Mouse (Mus musculus): ENCODE data around the gene AW146154. TPM values are rescaled to one million over a fixed set of nuclear protein-coding genes. Genes with fewer than 3 reads are reported as not detected.
"Not testable (repeated sequence)": the region's sequence is repeated elsewhere in the genome, so short reads cannot be mapped to it uniquely, and the experiment has no call there.

Gene AW146154
- polyA plus RNA-seq (2014; fragmentation: Nextera tagmentation; extraction: Ambion mirVana): 8.2 and 14.1 TPM in 2 replicates

DNA sequence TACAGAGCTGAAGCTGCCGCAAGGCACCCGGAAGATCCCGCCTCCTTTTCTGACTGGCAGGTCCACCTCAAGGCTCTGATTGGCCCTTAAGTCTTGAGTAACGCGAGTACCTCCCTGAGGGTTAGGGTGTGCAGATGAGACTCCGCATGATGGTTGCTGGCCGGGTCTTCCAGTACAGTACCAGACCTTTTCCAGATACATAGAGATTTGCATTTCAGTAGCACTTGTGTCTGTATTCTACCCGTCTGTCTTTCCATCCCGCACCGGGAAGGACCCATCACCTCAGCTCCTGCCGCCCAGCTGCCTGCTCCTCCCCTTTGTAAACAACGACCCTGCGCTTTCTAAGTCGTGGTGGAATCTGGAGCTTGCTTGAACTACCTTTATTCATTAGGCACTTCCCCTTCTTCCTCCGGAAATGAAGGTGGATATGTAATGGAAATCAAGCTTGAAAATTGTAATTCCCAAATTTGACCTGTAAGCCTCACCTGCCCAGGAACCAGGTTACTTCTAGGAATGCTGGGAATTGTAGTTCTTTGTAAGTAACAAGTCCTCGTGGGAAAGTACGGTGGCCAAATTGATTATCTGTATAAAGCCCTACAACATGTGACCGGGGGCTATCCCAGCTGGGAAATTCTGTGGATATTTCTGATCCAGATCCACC is at the start of gene AW146154, which contains the start of gene Gm20449:
Gene AW146154 (minus strand): TSS at position 502 of the 661 bp plus-strand sequence.
Gene Gm20449 (minus strand): TSS at position 29 of the 661 bp plus-strand sequence.
- H3K9ac ChIP-seq (replicated peaks; ENCODE audit: low read length): peak within 1 kb of the TSS; percentile 62
- no peaks in the 10 kb centered on the region for H3K4me1 ChIP-seq (ENCODE audit: control insufficient read depth, insufficient read depth, low read length)
- under 1% methylated on average over 18 of the region's 18 CpGs for WGBS
- no peaks in the 10 kb centered on the region for H3K36me3 ChIP-seq (replicated peaks; ENCODE audit: control insufficient read depth, insufficient read depth, low read depth, low read length)
- peak; percentile 97 for ATAC-seq (replicated peaks; ENCODE audit: insufficient number of reproducible peaks, low FRiP score, low TSS enrichment, low read depth)
- peak within 1 kb of the TSS; percentile 52 for H3K4me2 ChIP-seq (ENCODE audit: low read depth, low read length)
- 0 out of 2 replicates have a peak within 1 kb of the TSS, but pooled peaks have one; percentile 20 for H3K27ac ChIP-seq (replicated peaks; ENCODE audit: low read depth, low read length)
- H3K9me3 ChIP-seq (replicated peaks; ENCODE audit: control insufficient read depth, low read length): no peaks in the 10 kb centered on the region
- peak within 1 kb of the TSS; percentile 59 for H3K4me3 ChIP-seq (ENCODE audit: low read depth, low read length)
- DNase-seq (ENCODE audit: low spot score): peak; percentile 93
- H3K27me3 ChIP-seq (ENCODE audit: control insufficient read depth, insufficient read depth, low read length): no peaks in the 10 kb centered on the region

DNA sequence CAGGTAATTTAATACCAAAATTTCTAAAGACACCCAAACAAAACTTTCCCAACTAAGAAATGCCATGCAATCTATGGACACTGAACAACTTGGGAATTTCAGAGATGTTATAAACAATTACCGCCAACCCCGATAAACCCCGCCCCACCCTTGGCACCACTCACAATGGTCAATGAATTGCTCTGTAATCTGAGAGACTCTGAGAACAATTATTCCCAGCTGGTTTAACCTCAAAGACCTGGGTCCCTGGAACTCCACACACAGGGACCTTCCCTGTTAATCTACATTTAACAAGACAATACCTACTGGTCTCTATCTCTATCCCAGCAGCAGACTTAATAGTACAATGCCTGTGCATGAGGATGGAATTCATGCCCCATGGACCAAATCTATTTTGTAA is 13.0 kb upstream of the AW146154 start:
- DNase-seq (ENCODE audit: low spot score) (no peak), ATAC-seq (replicated peaks; ENCODE audit: insufficient number of reproducible peaks, low FRiP score, low TSS enrichment, low read depth) (no peak)
- Histone ChIP-seq H3K9ac (replicated peaks; ENCODE audit: low read length) (no peak overlapping the region), H3K27me3 (ENCODE audit: control insufficient read depth, insufficient read depth, low read length) (no peaks in the 10 kb centered on the region), H3K4me2 (ENCODE audit: low read depth, low read length) (no peak overlapping the region), H3K27ac (replicated peaks; ENCODE audit: low read depth, low read length) (no peak overlapping the region), H3K9me3 (replicated peaks; ENCODE audit: control insufficient read depth, low read length) (no peaks in the 10 kb centered on the region), H3K4me1 (ENCODE audit: control insufficient read depth, insufficient read depth, low read length) (no peaks in the 10 kb centered on the region), H3K4me3 (ENCODE audit: low read depth, low read length) (no peak overlapping the region), H3K36me3 (replicated peaks; ENCODE audit: control insufficient read depth, insufficient read depth, low read depth, low read length) (no peaks in the 10 kb centered on the region)
- WGBS: 83% methylated on average over 3 of the region's 3 CpGs

DNA sequence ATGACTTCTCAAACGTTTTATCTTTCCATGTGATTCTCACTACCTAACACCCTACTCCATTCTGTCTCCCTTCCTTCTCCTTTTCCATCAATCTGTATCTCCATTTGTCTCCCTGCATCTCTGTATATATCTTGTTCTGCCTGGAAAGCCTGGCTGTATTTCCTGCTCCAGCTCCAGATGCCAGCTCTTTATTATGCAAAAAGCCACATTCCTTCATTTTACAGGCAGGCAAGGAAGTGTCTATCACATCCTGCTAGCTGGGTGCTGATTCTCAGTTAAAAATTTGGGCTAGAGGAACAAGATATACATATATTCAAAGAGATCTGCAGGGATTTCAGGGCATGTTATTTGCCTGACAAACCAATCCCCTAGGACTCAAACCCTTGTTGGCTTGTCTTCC is 12.5 kb upstream of the AW146154 start:
- H3K27me3 ChIP-seq (ENCODE audit: control insufficient read depth, insufficient read depth, low read length): no peaks in the 10 kb centered on the region
- H3K9me3 ChIP-seq (replicated peaks; ENCODE audit: control insufficient read depth, low read length): no peaks in the 10 kb centered on the region
- ATAC-seq (replicated peaks; ENCODE audit: insufficient number of reproducible peaks, low FRiP score, low TSS enrichment, low read depth): no peak
- no peak overlapping the region for H3K9ac ChIP-seq (replicated peaks; ENCODE audit: low read length)
- H3K4me2 ChIP-seq (ENCODE audit: low read depth, low read length): no peak overlapping the region
- no peak for DNase-seq (ENCODE audit: low spot score)
- no peak overlapping the region for H3K4me3 ChIP-seq (ENCODE audit: low read depth, low read length)
- no peaks in the 10 kb centered on the region for H3K4me1 ChIP-seq (ENCODE audit: control insufficient read depth, insufficient read depth, low read length)
- whole genome bisulfite sequencing: 14% methylated on average over 1 of the region's 1 CpGs
- no peak overlapping the region for H3K27ac ChIP-seq (replicated peaks; ENCODE audit: low read depth, low read length)
- no peaks in the 10 kb centered on the region for H3K36me3 ChIP-seq (replicated peaks; ENCODE audit: control insufficient read depth, insufficient read depth, low read depth, low read length)

DNA sequence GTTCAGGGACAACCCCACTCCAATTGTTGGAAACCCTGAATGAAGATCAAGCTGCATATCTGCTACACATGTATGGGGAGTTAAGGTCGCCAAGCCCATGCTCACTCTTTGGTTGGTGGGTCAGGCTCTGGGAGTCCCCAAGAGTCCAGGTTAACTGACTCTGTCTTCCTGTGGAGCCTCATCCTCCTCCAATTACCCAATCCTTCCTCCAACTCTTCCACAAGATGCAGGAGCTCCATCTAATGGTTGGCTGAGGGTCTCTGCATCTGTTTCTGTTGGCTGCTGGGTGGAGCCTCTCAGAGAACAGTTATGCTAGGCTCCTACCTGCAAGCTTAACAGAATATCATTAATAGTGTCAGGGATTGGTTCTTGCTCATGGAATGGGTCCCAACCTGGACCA is 2.7 kb upstream of the AW146154 start:
- Histone ChIP-seq H3K9me3 (replicated peaks; ENCODE audit: control insufficient read depth, low read length) (no peaks in the 10 kb centered on the region), H3K4me1 (ENCODE audit: control insufficient read depth, insufficient read depth, low read length) (no peaks in the 10 kb centered on the region), H3K27ac (replicated peaks; ENCODE audit: low read depth, low read length) (no peak overlapping the region), H3K9ac (replicated peaks; ENCODE audit: low read length) (no peak overlapping the region), H3K4me3 (ENCODE audit: low read depth, low read length) (no peak overlapping the region), H3K36me3 (replicated peaks; ENCODE audit: control insufficient read depth, insufficient read depth, low read depth, low read length) (no peaks in the 10 kb centered on the region), H3K27me3 (ENCODE audit: control insufficient read depth, insufficient read depth, low read length) (no peaks in the 10 kb centered on the region), H3K4me2 (ENCODE audit: low read depth, low read length) (no peak overlapping the region)
- no peak for ATAC-seq (replicated peaks; ENCODE audit: insufficient number of reproducible peaks, low FRiP score, low TSS enrichment, low read depth)
- WGBS: 46% methylated on average over 1 of the region's 1 CpGs
- no peak for DNase-seq (ENCODE audit: low spot score)

DNA sequence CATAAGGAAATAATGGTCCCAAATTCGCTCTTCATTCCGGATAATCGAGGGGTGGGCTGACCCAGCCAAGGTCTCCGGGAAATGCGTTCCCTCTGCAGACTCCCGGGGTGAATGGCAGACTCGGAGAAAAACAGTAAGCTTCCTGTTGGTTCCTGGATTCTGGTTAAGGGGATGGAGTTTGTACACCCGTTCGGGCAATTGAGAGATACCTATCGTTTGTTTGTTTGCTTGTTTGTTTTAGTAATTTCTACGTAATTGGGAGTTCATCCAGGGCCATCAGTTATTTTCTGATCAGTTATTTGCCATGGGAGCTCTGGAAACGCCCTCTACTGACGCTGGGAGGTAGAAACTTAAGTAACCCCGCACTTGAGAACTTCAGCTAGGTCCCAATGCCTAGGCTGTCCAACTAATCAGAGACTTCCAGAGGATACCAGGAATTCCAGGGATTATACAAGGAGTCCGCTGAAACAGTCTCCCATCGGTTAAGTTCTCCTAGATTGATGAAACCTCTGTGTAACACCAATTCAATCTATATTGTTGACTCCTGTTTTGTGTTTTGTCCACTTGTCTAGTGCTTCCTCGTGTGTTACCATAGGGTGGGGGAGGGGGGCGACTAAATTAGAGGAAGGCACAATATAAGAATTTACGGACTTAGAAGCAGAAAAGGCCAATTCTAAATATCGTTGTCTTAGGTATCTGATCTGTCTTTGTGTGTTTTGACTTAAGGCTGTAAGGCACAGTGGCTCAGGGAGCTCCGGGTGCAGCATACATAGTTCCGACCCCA is 653 bp upstream of the AW146154 start:
- Histone ChIP-seq H3K4me1 (ENCODE audit: control insufficient read depth, insufficient read depth, low read length) (no peaks in the 10 kb centered on the region), H3K9ac (replicated peaks; ENCODE audit: low read length) (no peak overlapping the region), H3K4me2 (ENCODE audit: low read depth, low read length) (peak overlapping the region; percentile 52), H3K27me3 (ENCODE audit: control insufficient read depth, insufficient read depth, low read length) (no peaks in the 10 kb centered on the region), H3K27ac (replicated peaks; ENCODE audit: low read depth, low read length) (no peak overlapping the region), H3K36me3 (replicated peaks; ENCODE audit: control insufficient read depth, insufficient read depth, low read depth, low read length) (no peaks in the 10 kb centered on the region), H3K9me3 (replicated peaks; ENCODE audit: control insufficient read depth, low read length) (no peaks in the 10 kb centered on the region), H3K4me3 (ENCODE audit: low read depth, low read length) (peak overlapping the region; percentile 59)
- ATAC-seq (replicated peaks; ENCODE audit: insufficient number of reproducible peaks, low FRiP score, low TSS enrichment, low read depth): no peak
- peak; percentile 54 for DNase-seq (ENCODE audit: low spot score)
- WGBS: 20% methylated on average over 22 of the region's 22 CpGs

DNA sequence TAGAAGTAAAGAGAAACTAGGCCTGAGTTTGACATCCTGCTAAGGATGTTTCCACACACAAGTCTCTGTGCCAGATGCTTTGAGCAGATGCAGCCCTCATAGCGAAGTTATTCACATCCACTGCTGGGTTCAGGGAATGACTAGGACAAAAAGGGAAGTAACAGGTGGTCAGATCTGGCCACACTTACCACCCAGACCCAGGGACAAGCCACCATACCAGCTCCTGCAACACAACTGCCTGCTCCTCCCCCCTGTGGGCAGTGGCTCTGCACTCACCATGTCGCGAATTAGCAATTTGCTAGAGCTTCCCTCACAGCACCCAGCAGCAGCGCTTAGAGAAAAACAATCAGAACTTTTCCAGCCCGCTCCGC is 687 bp downstream of the AW146154 start:
- H3K4me2 ChIP-seq (ENCODE audit: low read depth, low read length): peak overlapping the region; percentile 36; the same call in 1 of the 2 replicates
- DNase-seq (ENCODE audit: low spot score) (peak; percentile 4), ATAC-seq (replicated peaks; ENCODE audit: insufficient number of reproducible peaks, low FRiP score, low TSS enrichment, low read depth) (peak; percentile 83; the same call in 1 of the 2 replicates)
- not testable (repeated sequence) for H3K27me3 ChIP-seq (ENCODE audit: control insufficient read depth, insufficient read depth, low read length); H3K9me3 ChIP-seq (replicated peaks; ENCODE audit: control insufficient read depth, low read length); H3K4me1 ChIP-seq (ENCODE audit: control insufficient read depth, insufficient read depth, low read length); H3K36me3 ChIP-seq (replicated peaks; ENCODE audit: control insufficient read depth, insufficient read depth, low read depth, low read length)
- H3K9ac ChIP-seq (replicated peaks; ENCODE audit: low read length): peak overlapping the region; percentile 62
- 0% methylated on average over 6 of the region's 6 CpGs for WGBS
- H3K27ac ChIP-seq (replicated peaks; ENCODE audit: low read depth, low read length): 0 out of 2 replicates have a peak overlapping the region, but pooled peaks have one; percentile 20
- H3K4me3 ChIP-seq (ENCODE audit: low read depth, low read length): peak overlapping the region; percentile 59

DNA sequence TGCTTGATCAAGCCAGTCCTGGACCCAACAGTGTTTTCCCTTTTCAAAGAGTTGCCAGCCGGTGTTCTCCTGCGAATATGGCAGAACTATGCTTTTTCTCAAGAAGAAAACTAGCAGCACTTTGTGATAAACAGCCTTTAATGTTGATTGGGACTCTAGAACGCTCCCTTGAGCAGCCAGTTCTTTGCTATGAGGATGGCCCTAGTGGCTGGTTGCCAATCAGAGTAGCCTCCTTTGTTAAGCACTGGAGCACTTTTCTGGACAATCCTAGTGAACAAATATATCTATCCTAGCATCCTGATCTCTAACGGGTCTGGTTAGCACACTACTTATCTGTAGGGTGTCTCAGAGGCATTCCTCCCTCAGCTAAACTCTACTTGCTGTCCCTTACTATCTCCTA is 1.2 kb downstream of the AW146154 start:
- 71% methylated on average over 3 of the region's 4 CpGs for WGBS
- not testable (repeated sequence) for H3K36me3 ChIP-seq (replicated peaks; ENCODE audit: control insufficient read depth, insufficient read depth, low read depth, low read length); H3K4me1 ChIP-seq (ENCODE audit: control insufficient read depth, insufficient read depth, low read length); H3K9ac ChIP-seq (replicated peaks; ENCODE audit: low read length); H3K27me3 ChIP-seq (ENCODE audit: control insufficient read depth, insufficient read depth, low read length); H3K9me3 ChIP-seq (replicated peaks; ENCODE audit: control insufficient read depth, low read length); ATAC-seq (replicated peaks; ENCODE audit: insufficient number of reproducible peaks, low FRiP score, low TSS enrichment, low read depth); DNase-seq (ENCODE audit: low spot score); H3K27ac ChIP-seq (replicated peaks; ENCODE audit: low read depth, low read length)
- H3K4me3 ChIP-seq (ENCODE audit: low read depth, low read length): peak overlapping the region; percentile 59; the same call in 1 of the 2 replicates
- peak overlapping the region; percentile 36; the same call in 1 of the 2 replicates for H3K4me2 ChIP-seq (ENCODE audit: low read depth, low read length)

DNA sequence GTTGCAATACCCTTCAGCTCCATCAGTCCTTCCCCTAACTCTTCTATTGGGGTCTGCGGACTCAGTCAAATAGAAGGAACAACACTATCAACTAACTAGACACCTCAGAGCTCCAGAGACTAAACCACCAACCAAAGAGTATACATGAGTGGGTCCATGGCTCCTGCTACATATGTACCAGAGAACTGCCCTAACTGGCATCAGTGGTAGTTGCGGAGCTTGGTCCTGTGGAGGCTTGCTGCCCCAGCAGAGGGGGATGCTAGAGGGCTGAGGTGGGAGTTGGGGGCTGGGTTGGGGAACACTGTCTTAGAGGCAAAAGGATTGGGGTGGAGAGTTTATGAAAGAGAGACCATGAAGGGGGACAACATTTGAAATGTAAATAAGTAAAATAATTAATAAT is 1.8 kb downstream of the AW146154 start:
- ATAC-seq (replicated peaks; ENCODE audit: insufficient number of reproducible peaks, low FRiP score, low TSS enrichment, low read depth): no peak
- Histone ChIP-seq H3K4me3 (ENCODE audit: low read depth, low read length) (no peak overlapping the region), H3K36me3 (replicated peaks; ENCODE audit: control insufficient read depth, insufficient read depth, low read depth, low read length) (no peaks in the 10 kb centered on the region), H3K9ac (replicated peaks; ENCODE audit: low read length) (no peak overlapping the region), H3K4me1 (ENCODE audit: control insufficient read depth, insufficient read depth, low read length) (no peaks in the 10 kb centered on the region), H3K27me3 (ENCODE audit: control insufficient read depth, insufficient read depth, low read length) (no peaks in the 10 kb centered on the region), H3K4me2 (ENCODE audit: low read depth, low read length) (no peak overlapping the region), H3K9me3 (replicated peaks; ENCODE audit: control insufficient read depth, low read length) (no peaks in the 10 kb centered on the region), H3K27ac (replicated peaks; ENCODE audit: low read depth, low read length) (no peak overlapping the region)
- WGBS: 96% methylated on average over 2 of the region's 2 CpGs
- DNase-seq (ENCODE audit: low spot score): no peak

All from embryonic facial prominence, embryonic 11.5 days (tissue).